Mouse (Mus musculus) induced T-regulatory cell, adult 2 months (primary cell): Measurements from ENCODE around the gene Zfp663.

Experiments used
- DNase-seq: peaks from one replicate; pipeline ENCODE4 v3.0.0-alpha.2; 2012; ENCODE audit warnings: low read depth

The Zfp663 gene

GRCm38 (mm10) chr2:165368496-165368895 lies at the start of gene Zfp663:
TSS of gene Zfp663 (minus strand) at chr2:165368729.
- DNase-seq, result no peak

GRCm38 (mm10) chr2:165417291-165417690 lies 48.8 kb upstream of the Zfp663 start:
- DNase-seq, result no peak

- no peak for DNase-seq
Measured at GRCm38 (mm10) chr2:165415795-165416194, 47.3 kb upstream of the Zfp663 start.

- DNase-seq, result no peak
Measured at GRCm38 (mm10) chr2:165415141-165415721, 46.7 kb upstream of the Zfp663 start.

- no peak for DNase-seq
Measured at GRCm38 (mm10) chr2:165414321-165414720, 45.8 kb upstream of the Zfp663 start.

GRCm38 (mm10) chr2:165413884-165414283 lies 45.4 kb upstream of the Zfp663 start:
- no peak for DNase-seq

- peak; percentile 57 for DNase-seq
Measured at GRCm38 (mm10) chr2:165407700-165408301, 39.3 kb upstream of the Zfp663 start.

- no peak for DNase-seq
Measured at GRCm38 (mm10) chr2:165405351-165405750, 36.8 kb upstream of the Zfp663 start.

GRCm38 (mm10) chr2:165404951-165405350 lies 36.4 kb upstream of the Zfp663 start:
- DNase-seq, result no peak

- DNase-seq, result no peak
Measured at GRCm38 (mm10) chr2:165398164-165398785, 29.7 kb upstream of the Zfp663 start.

GRCm38 (mm10) chr2:165397502-165398163 lies 29.1 kb upstream of the Zfp663 start:
- DNase-seq, result no peak

- DNase-seq, result no peak
Measured at GRCm38 (mm10) chr2:165396831-165397501, 28.4 kb upstream of the Zfp663 start.

- DNase-seq, result no peak
Measured at GRCm38 (mm10) chr2:165392156-165392555, 23.6 kb upstream of the Zfp663 start.

- peak; percentile 36 for DNase-seq
Measured at GRCm38 (mm10) chr2:165391561-165391960, 23.0 kb upstream of the Zfp663 start.

GRCm38 (mm10) chr2:165389299-165389952 lies 20.9 kb upstream of the Zfp663 start:
- no peak for DNase-seq

- no peak for DNase-seq
Measured at GRCm38 (mm10) chr2:165387844-165388495, 19.4 kb upstream of the Zfp663 start, which contains the start of gene Zfp334. TSS of gene Zfp334 (minus strand) at chr2:165388259.

GRCm38 (mm10) chr2:165387370-165387769 lies 18.8 kb upstream of the Zfp663 start:
- no peak for DNase-seq

- no peak for DNase-seq
Measured at GRCm38 (mm10) chr2:165380050-165380449, 11.5 kb upstream of the Zfp663 start.

- DNase-seq, result no peak
Measured at GRCm38 (mm10) chr2:165376001-165376400, 7.5 kb upstream of the Zfp663 start.

GRCm38 (mm10) chr2:165375478-165375877 lies 6.9 kb upstream of the Zfp663 start:
- DNase-seq, result no peak

- no peak for DNase-seq
Measured at GRCm38 (mm10) chr2:165371066-165371465, 2.5 kb upstream of the Zfp663 start.
